Mouse (Mus musculus) layer of hippocampus, adult 9-11 months (tissue): ENCODE measurements around the gene Usp13.
A peak's percentile ranks its signal among the peaks of the same experiment; 100 is the strongest.

Experiments
- DNase-seq: peaks from one replicate; pipeline ENCODE4 v3.0.0; 2022

The Usp13 gene

GRCm38 (mm10) chr3:32817357-32818326 is at the start of gene Usp13:
Gene Usp13, plus strand, starts transcription at chr3:32817546.
- DNase-seq, result peak; percentile 41

GRCm38 (mm10) chr3:32770781-32771180 is 46.6 kb upstream of the Usp13 start:
- no peak for DNase-seq

DNA sequence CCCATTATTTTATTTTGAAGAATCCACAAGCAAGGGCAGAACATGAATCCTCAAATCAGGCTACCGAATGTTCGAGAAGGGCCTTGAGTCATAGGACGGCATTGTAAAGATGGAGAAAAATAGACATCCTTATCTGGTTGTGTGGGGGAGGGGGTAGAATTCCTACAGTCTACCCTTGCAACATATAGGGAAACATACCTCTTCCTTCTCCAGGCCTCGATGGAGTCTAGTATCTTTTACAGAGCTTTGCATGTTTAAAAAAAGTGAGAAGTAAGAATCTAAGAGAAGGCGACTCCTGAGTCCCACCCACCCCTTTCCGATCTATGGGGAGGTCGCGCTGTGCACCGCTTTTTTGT is 367 bp upstream of the Usp13 start:
- DNase-seq, result no peak

DNA sequence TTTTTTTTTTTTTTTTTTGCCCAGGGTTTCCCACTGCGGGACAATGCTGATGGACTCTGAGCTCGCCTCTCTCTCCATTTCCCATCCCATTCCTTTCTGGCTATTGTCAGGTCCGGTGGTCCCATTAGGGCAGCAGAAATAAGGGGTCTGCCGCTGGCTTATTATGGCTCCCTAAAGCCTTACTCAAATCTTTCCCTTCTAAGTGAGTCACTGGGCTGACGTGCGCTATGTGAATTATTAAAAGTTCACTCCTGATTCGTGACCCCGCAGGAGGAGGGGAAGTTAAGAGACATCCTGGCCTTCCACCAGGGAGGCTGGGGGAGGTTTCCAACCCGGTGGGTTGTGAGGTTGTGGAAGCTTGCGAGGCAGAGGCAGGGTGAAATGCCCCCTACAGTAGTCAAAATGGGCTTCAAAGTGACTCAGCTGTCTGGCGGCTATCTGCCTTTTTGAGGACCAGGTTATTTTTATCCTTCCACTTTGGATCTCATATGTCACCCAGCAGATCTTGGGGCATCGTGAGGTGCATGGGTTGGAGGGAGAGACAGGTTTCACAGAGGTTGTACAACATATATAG is 1.1 kb downstream of the Usp13 start:
- no peak for DNase-seq

DNA sequence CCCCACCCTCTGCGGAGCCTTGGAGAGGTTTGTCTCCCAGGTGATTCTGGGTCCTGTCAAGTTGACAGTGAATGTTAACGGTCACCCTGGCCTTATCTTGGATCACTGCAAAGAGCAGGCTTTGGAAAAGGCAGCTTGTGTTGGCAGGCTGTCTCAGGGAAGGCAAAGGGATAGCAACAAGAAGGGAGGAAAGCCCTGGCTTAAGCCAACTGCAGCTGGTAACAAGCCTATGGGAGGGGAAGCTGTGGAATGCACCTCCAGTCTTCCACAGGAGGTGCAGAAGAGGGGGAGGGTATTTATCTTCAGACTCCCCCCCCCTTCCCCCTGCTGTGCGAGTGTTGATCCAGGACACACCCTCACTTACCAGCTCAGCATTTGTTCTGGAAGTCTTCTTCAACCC is 5.3 kb downstream of the Usp13 start:
- DNase-seq, result no peak

DNA sequence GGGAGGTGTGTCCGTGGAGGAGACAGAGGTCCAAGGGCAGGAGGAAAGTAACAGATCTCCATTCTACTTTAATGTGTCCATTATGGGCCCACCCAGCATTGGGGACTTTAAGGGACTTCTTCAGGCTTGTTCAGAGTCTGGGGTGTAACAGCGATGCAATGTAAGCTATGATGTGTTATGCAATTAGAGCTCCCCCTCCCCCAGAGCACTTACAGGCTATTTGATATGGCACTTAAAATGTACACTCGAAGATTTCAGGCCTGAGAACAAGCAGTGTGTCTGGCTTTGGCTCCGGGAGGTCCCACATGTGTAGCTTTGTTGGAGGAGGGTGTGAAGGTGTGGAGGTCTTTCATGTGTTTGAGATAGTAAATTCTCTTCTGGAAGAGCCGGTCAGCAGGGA is 7.6 kb downstream of the Usp13 start:
- no peak for DNase-seq

GRCm38 (mm10) chr3:32825964-32826479 is 8.7 kb downstream of the Usp13 start:
- no peak for DNase-seq

- DNase-seq, result peak; percentile 56
Measured at GRCm38 (mm10) chr3:32826701-32827100, 9.4 kb downstream of the Usp13 start.

- no peak for DNase-seq
Measured at GRCm38 (mm10) chr3:32833871-32834270, 16.5 kb downstream of the Usp13 start.

DNA sequence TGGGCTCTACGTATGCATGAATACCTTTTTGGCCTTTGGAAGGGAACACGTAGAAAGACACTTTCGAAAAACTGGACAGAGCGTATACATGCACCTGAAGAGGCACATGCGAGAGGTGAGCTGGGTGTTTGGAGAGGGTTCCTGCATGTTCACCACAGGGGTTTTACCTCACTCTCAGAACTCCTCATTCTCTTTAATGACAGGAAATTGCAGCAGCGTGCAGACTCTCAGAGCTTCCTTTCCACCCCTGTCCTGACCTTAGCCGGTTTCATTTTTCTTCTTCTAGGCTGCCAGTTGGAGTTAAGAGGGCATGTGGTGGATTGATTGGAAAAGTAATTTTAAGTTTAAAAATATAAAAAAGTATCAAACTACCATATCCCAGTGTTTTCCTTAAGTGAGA is 20.5 kb downstream of the Usp13 start:
- no peak for DNase-seq

- no peak for DNase-seq
Measured at GRCm38 (mm10) chr3:32856362-32857107, 39.2 kb downstream of the Usp13 start.

DNA sequence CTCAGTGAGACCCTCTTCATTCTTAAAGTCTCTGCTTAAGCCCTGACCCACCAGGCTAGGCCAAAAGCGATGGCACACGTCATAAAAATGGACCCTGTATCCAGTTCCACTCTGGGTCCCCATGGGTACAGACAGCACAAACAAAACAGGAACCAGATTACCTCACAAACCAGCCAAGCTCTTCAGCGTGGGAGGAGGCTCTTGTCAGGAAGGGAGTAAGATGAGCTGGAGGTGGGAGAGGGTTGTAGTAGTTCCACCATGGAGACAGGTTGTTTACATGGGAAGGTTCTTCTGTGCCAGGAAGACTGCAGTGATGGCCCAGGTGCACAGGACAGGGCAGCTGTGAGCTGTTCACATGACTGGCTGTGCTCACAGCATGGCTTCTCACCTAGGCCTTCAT is 53.7 kb downstream of the Usp13 start:
- no peak for DNase-seq

GRCm38 (mm10) chr3:32886386-32886785 is 69.0 kb downstream of the Usp13 start:
- DNase-seq, result no peak

GRCm38 (mm10) chr3:32888886-32889285 is 71.5 kb downstream of the Usp13 start:
- DNase-seq, result no peak

DNA sequence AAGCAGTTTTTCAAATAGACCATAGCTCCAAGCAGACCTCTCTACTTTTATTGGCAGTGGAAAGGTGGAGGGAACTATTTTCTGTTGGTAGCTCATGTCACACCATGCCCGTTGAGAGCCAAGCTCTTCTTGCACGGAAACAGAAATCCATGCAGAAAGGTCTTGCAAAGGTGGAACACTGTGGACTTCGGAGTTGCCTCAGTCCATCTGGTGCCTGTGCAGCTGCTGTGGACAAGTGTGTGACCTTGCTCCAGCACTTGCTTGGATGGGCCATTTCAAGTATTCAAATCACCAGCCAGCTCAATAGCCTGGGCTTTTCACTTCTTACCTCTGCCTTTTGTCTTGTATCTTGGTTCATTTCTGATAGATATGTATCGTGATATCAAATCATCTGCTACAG is 72.8 kb downstream of the Usp13 start:
- no peak for DNase-seq

- DNase-seq, result no peak
Measured at GRCm38 (mm10) chr3:32903462-32903861, 86.1 kb downstream of the Usp13 start.

- no peak for DNase-seq
Measured at GRCm38 (mm10) chr3:32904599-32904998, 87.3 kb downstream of the Usp13 start.

GRCm38 (mm10) chr3:32905850-32906779 is 88.8 kb downstream of the Usp13 start:
- DNase-seq, result no peak

DNA sequence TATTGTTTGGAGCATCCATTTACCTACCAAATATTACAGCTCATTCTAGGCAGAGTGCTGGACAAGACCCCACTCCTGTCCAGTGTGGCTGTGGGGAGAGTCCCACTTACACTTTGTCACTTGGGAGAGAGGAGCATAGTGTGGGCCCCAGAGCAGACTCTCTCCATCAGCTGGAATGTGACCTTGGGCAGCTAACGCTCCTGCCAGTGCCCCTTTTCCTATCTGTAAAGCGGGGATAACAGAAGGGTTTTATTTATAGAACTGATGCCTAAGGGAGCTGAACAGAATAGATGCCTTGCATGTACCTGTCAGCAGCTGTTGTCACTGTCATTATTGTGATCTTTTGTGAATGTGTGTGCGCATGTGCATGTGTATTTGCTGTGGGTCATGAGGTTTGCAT is 91.1 kb downstream of the Usp13 start:
- DNase-seq, result no peak

DNA sequence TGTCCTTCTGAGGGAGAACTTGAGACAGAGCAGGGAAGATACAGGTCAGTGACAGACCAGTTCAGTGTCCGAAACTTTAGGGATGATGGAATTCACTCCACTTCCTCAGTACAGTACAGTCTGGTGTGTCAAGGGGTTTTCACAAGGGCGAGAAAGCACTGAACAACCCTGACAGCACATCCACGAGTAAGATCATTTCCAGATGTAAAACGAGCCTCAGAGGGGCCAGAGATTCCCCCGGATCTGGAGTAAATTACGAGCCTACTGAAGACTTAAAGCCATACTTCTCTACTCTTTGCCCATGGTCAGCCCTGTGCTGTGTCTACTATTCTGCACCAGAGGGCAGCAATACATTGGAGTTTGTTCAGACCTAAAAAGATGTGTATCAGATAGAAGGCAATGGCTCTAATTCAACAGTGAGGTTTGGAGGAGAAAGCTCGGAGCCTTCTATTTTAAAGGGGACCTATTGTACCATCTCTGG is 92.8 kb downstream of the Usp13 start:
- DNase-seq, result peak; percentile 59

DNA sequence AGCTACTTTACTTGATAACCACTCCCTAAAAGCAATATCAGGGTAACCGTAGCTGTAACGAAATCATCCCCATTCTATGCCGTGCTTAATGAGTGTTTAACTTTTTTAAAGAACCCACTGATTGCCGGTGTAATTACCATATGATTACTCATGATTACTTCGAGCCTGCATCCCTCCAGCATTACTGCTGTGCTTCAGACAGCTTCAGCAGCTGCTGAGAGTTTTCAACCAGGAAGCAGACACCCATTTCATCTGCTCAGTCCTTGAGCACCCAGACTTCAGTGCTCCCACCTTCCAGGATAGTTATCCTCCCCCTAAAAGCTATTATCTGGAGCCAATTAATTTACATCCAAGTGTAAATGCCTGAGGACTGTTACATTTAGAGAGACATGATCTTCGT is 106.8 kb downstream of the Usp13 start:
- no peak for DNase-seq

DNA sequence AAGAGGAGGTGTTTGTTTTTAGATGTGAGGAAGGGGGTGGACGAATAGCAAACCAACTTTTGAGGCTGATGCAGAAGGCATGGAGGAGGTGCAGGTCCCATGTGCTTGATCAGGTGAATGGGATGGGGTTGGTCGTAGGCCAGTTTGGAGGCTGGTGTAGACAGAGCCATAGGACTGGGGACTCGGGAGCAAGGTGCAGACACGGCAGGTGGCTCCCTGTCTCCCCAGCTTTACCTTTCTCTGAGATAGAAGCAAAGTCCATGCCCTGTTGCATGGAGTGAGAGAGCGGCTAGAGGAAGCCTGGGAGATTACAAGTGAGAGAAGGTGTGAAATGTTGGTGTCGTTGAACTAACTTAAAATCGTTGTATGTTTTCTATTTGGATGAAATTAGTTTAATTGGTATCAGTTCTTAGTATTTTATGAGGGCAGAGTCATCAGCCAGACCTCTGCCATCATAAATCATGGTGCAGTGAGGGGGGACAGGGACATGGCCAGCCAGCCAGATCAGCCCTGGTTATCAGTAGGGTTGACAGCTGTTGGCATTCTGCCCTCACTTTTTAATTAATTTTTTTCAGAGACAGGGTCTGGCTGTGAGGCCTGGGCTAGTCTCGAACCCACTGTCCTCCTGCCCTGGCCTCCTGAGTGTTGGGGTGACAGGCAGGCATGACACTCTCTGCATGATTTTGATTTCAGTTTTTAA is 122.6 kb downstream of the Usp13 start:
- no peak for DNase-seq
